Mouse (Mus musculus) heart, postnatal 14 days (tissue): ENCODE results near the gene Trpm4. TPM values are rescaled to one million over a fixed set of nuclear protein-coding genes. Genes with fewer than 3 reads are reported as not detected.
"Not testable (repeated sequence)": the region's sequence is repeated elsewhere in the genome, so short reads cannot be mapped to it uniquely, and the experiment has no call there.

Experiments used
- DNase-seq, 2 experiments: peaks; one replicate each; pipeline ENCODE4 v3.0.0; 2021 to 2022
- intact Hi-C: fragments of 180-260 bp; cut with DNase I; formaldehyde crosslinking; loops from one replicate; pipeline ENCODE4 v1.15.1; 2025
- total RNA-seq, 2 experiments: library from RNA; stranded (reverse); gene quantifications; 2 replicates each; pipeline ENCODE4 v1.2.3; 2021

The Trpm4 gene
- total RNA-seq, 2 experiments from 2014 or later, result 20.8 to 22.3 TPM

DNA sequence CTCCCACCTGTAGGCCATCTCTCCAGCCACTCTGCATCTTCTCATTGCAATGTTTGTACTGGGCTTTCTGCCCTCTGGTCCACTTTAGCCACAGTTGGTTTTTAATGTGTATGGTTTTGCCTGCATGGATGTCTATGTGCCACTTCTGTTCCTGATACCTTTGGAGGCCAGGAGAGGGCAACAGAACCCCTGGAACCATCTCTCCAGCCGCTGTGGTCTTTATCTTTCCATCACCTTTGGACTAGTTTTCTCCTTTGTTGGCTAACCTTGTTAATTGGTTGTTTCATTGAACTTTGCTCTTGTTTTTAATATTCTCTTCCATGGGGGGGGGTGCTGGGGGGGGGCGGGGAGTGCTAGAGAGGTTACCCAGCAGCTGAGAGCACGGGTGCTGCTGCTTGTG, 69.2 kb downstream of the Trpm4 start:
- no peak for DNase-seq
- intact Hi-C loops, result no loop called here

DNA sequence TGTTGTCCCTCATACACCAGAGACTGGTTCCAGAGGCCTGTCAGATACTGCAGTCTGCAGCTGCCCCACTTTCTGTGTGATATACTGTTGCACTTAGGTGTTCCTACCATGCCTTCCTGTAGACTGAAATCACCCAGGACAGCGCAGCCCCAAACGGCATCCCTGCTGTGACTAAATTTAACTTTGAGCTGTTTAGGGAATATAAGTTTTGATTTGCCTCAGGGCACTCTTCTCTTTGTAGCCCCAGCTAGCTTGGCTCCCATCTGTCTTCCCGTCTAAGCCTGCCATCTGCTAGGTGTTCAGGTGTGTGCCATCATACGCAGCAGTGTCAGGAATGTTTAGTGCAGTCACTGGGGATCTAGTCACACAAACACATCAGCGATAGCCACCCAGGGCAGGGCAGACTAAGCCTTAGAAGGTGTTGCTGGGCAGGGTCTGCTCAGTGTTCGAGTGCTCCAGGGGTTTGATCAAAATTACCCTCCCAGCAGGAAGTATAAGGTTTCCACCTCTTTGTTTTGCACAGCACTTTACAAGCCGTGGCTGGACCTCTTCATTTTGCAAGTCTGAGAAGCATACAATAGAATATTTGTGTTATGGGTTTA, 70.5 kb downstream of the Trpm4 start:
- intact Hi-C loops, result no loop called here
- no peak for DNase-seq

DNA sequence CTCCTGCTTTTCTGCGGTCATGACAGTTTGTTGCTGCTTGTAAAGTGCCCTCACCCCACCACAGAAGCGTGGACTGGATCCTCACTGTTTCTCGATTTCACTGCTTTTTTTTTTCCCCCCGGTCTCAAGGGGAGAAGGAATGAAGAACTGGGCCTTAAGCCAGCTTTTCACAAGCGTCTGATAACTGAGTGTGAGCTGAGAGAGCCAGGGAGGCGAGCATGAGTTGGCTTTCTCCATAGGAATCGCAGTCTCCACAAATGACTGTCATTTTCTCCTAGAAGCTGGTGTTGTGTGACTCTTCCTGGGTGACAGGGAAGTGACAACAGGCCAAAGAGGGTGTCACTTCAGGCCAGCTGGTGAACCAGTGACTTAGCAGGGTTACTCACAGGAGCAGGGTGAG, 71.3 kb downstream of the Trpm4 start:
- intact Hi-C loops, result no loop called here
- DNase-seq, result peak in 1 of 2 experiments; percentile 20

DNA sequence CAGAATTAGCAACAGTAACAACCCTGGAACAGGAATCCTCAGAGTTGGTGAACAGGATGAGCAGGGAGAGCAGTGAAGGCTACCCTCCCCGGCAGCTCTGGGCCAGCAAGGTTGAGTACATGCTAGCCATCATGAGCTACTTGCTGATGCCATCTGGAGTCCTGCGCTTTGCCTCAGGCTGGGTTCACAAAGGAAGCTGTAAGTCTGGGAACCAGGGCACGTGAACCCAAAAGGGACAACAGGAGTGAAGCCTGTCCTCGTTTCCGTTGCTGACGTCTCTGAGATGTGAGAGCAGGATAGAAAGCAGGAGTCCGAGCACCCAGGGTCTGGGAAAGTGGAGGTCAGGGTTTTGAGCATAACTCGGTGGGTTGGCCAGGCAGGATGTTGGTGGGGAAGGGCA, 74.3 kb downstream of the Trpm4 start:
- intact Hi-C loops, result no loop called here
- no peak for DNase-seq

DNA sequence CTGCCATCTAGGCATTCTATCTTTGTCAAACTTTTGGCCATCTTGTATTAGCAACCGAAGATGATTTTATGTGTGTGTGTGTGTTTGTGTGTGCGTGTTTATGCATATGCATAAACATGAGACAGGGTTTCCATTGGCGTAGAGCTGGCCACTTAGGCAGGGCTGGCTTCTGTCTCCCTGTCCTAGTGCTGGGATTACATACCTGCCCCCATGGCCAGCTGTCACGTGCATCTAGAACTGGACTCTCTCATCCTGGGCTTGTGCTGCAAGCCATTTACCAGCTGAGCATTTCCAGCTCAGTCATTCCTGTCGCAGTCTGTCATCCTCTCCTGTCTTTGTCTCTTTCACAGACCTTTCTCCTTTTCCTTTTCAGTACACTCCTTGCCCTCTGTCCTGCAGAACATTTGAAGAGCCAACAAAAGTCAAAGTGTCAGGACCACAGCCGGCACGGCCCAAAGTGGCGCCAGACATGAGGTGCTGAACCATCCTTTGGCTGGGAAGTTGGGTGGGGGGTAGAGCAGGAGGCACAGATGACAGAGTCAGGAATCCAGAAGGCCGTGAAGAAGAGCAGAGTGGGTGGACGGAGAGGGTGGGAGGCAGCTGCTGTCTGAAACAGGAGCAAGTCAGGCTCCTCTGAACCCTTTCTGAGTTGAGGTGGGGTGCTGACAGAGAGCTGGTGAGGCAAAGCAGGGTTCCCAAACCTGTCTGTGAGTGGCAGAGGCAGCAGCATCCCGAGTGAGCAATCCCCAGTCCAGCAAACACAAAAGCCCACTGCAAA, 76.3 kb downstream of the Trpm4 start:
- no peak for DNase-seq

DNA sequence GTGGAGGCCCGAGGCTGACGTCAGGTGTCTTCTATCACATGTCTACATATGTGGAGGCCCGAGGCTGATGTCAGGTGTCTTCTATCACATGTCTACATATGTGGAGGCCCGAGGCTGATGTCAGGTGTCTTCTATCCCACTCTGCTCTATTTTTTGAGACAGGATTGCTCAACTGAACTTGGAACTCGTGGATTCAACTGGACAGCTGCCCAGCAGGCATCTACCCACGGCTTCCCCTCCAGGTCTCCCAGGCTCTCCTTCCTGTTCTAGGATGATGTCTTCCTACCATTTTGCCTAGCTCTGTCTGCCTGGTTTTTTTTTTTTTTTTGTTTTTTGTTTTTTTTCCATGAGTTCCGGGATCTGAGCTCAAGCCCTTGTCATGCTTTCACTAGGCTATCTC, 77.8 kb downstream of the Trpm4 start:
- intact Hi-C loops, result not testable (repeated sequence)
- peak; percentile 29 to 51 for DNase-seq

More for the DNA sequence above, 76.3 kb downstream of the Trpm4 start:
- intact Hi-C loops, result no loop called here

DNA sequence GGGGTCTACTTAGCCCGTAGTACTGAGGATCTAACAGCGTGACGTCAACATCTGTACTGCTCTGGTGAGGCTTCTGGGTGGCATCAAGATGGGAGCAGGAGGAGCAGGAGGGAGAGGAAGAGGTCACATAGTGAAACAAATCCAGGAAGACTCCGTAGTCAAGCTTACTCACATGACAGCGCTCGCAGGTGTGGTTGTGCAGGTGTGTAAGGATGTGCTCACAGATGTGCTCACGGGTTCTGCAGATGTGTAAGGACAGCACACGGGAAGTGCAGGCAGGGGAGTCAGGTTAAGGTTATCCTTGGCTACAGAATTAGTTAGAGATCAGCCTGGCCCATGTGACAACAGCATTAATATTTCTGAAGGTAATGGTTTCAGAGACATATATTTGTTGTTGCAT, 79.8 kb downstream of the Trpm4 start:
- no peak for DNase-seq
- intact Hi-C loops, result no loop called here

Other genes with a start within 250 kb of the Trpm4 start
- gene Rcn3, start 241.6 kb downstream of the Trpm4 start, total RNA-seq, result 10 to 100 TPM; 46.0 to 53.7 TPM
- gene Fcgrt, start 229.9 kb downstream of the Trpm4 start, total RNA-seq, result 10 to 100 TPM; 72.0 to 76.7 TPM
- gene Rps11, start 209.3 kb downstream of the Trpm4 start, total RNA-seq, result 100 to 1,000 TPM; 582 to 636 TPM
- gene Rpl13a, start 205.0 kb downstream of the Trpm4 start, total RNA-seq, result 100 to 1,000 TPM; 573 to 686 TPM
- under 1 TPM in 1 of 2 experiments, not detected in 1; 0.45 TPM for gene Gm45713, start 197.5 kb downstream of the Trpm4 start, total RNA-seq
- 1 to 10 TPM; 4.3 to 5.8 TPM for gene Flt3l, start 197.3 kb downstream of the Trpm4 start, total RNA-seq
- 10 to 100 TPM; 27.7 to 31.2 TPM for gene Pih1d1, start 179.5 kb downstream of the Trpm4 start, total RNA-seq
- 10 to 100 TPM; 20.3 to 27.3 TPM for gene Aldh16a1, start 179.2 kb downstream of the Trpm4 start, total RNA-seq
- 10 to 100 TPM in 1 of 2 experiments, 1 to 10 TPM in 1; 8.1 to 11.5 TPM for gene Slc17a7, start 169.8 kb downstream of the Trpm4 start, total RNA-seq
- not detected for gene Gfy, start 154.2 kb downstream of the Trpm4 start, total RNA-seq
- not detected for gene Pth2, start 152.8 kb downstream of the Trpm4 start, total RNA-seq
- gene Ccdc155, start 128.9 kb downstream of the Trpm4 start, total RNA-seq, result not detected
- gene Dkkl1, start 121.6 kb downstream of the Trpm4 start, total RNA-seq, result not detected
- gene Tead2, start 118.0 kb downstream of the Trpm4 start, total RNA-seq, result 10 to 100 TPM; 10.1 to 14.4 TPM
- 1 to 10 TPM; 3.8 to 5.5 TPM for gene Cd37, start 94.7 kb downstream of the Trpm4 start, total RNA-seq
- gene Slc6a16, start 92.7 kb downstream of the Trpm4 start, total RNA-seq, result not detected
- not detected for gene Slc6a21, start 56.3 kb downstream of the Trpm4 start, total RNA-seq
- gene Hrc, start 1.5 kb upstream of the Trpm4 start, total RNA-seq, result 100 to 1,000 TPM; 516 to 539 TPM
- gene Ppfia3, start 33.2 kb upstream of the Trpm4 start, total RNA-seq, result under 1 TPM; 0.22 to 0.29 TPM
- under 1 TPM; 0.90 to 0.96 TPM for gene Lin7b, start 36.8 kb upstream of the Trpm4 start, total RNA-seq
- 100 to 1,000 TPM; 126 to 138 TPM for gene Snrnp70, start 62.0 kb upstream of the Trpm4 start, total RNA-seq
- 1 to 10 TPM; 1.5 to 1.7 TPM for gene Kcna7, start 71.9 kb upstream of the Trpm4 start, total RNA-seq
- under 1 TPM in 1 of 2 experiments, not detected in 1; 0.14 TPM for gene Ntf5, start 79.9 kb upstream of the Trpm4 start, total RNA-seq
- not detected for gene Lhb, start 87.0 kb upstream of the Trpm4 start, total RNA-seq
- 10 to 100 TPM; 86.1 to 90.2 TPM for gene Gys1, start 101.1 kb upstream of the Trpm4 start, total RNA-seq
- 10 to 100 TPM; 25.3 to 26.3 TPM for gene Ruvbl2, start 104.3 kb upstream of the Trpm4 start, total RNA-seq
- gene Ftl1, start 126.1 kb upstream of the Trpm4 start, total RNA-seq, result 100 to 1,000 TPM; 231 to 265 TPM
- gene Bax, start 133.1 kb upstream of the Trpm4 start, total RNA-seq, result 10 to 100 TPM; 25.6 to 31.1 TPM
- gene Tulp2, start 148.1 kb upstream of the Trpm4 start, total RNA-seq, result not detected
- 1 to 10 TPM; 2.8 to 4.6 TPM for gene Gm45808, start 153.0 kb upstream of the Trpm4 start, total RNA-seq
- 1 to 10 TPM; 4.5 to 6.0 TPM for gene Dhdh, start 155.0 kb upstream of the Trpm4 start, total RNA-seq
- 100 to 1,000 TPM; 116 to 137 TPM for gene Nucb1, start 176.6 kb upstream of the Trpm4 start, total RNA-seq
- gene Ppp1r15a, start 192.5 kb upstream of the Trpm4 start, total RNA-seq, result 10 to 100 TPM; 21.7 to 32.8 TPM
- 1 to 10 TPM; 1.9 to 2.1 TPM for gene Plekha4, start 192.6 kb upstream of the Trpm4 start, total RNA-seq
- gene Hsd17b14, start 221.1 kb upstream of the Trpm4 start, total RNA-seq, result under 1 TPM; 0.19 to 0.39 TPM
- gene Bcat2, start 236.4 kb upstream of the Trpm4 start, total RNA-seq, result 10 to 100 TPM; 85.5 to 94.6 TPM